Mouse (Mus musculus) adrenal gland, postnatal 36 days (tissue): Measurements from ENCODE around the gene Hivep1. TPM values are rescaled to one million over a fixed set of nuclear protein-coding genes. Genes with fewer than 3 reads are reported as not detected.

Source experiments
- DNase-seq, 2 experiments: peaks; one replicate each; pipeline ENCODE4 v3.0.0; 2021; ENCODE audit warnings: mixed read lengths in 1 of 2
- total RNA-seq, 2 experiments: library from RNA; stranded (reverse); gene quantifications; 2 replicates each; pipeline ENCODE4 v1.2.3; 2021

The Hivep1 gene
- total RNA-seq, 2 experiments from 2014 or later = 21.5 to 29.1 TPM

GRCm38 (mm10) chr13:42112748-42113147 is 60.9 kb downstream of the Hivep1 start:
- DNase-seq = no peak

GRCm38 (mm10) chr13:42113601-42114000 is 61.8 kb downstream of the Hivep1 start:
- DNase-seq = no peak

GRCm38 (mm10) chr13:42116301-42116700 is 64.5 kb downstream of the Hivep1 start:
- no peak for DNase-seq

- DNase-seq = no peak
Observed at GRCm38 (mm10) chr13:42119062-42119461, 67.2 kb downstream of the Hivep1 start.

- no peak for DNase-seq
Observed at GRCm38 (mm10) chr13:42121106-42121776, 69.4 kb downstream of the Hivep1 start.

GRCm38 (mm10) chr13:42121777-42122682 is 70.2 kb downstream of the Hivep1 start:
- DNase-seq = no peak

GRCm38 (mm10) chr13:42144627-42145026 is 92.8 kb downstream of the Hivep1 start:
- no peak for DNase-seq

GRCm38 (mm10) chr13:42149328-42150071 is 97.7 kb downstream of the Hivep1 start:
- no peak for DNase-seq

- DNase-seq = no peak
Observed at GRCm38 (mm10) chr13:42150072-42150450, 98.2 kb downstream of the Hivep1 start.

GRCm38 (mm10) chr13:42150462-42151127 is 98.8 kb downstream of the Hivep1 start:
- no peak for DNase-seq

GRCm38 (mm10) chr13:42158259-42158658 is 106.4 kb downstream of the Hivep1 start:
- DNase-seq = no peak

GRCm38 (mm10) chr13:42159416-42160185 is 107.8 kb downstream of the Hivep1 start:
- DNase-seq = no peak

GRCm38 (mm10) chr13:42170802-42171201 is 119.0 kb downstream of the Hivep1 start:
- no peak for DNase-seq

- DNase-seq = peak; percentile 44 to 53
Observed at GRCm38 (mm10) chr13:42174827-42175420, 123.1 kb downstream of the Hivep1 start.

- DNase-seq = no peak
Observed at GRCm38 (mm10) chr13:42182635-42183034, 130.8 kb downstream of the Hivep1 start.

- DNase-seq = no peak
Observed at GRCm38 (mm10) chr13:42184131-42184530, 132.3 kb downstream of the Hivep1 start.

- DNase-seq = no peak
Observed at GRCm38 (mm10) chr13:42193016-42193415, 141.2 kb downstream of the Hivep1 start.

GRCm38 (mm10) chr13:42195671-42196070 is 143.8 kb downstream of the Hivep1 start:
- peak in 1 of 2 experiments; percentile 16 for DNase-seq

GRCm38 (mm10) chr13:42197656-42198055 is 145.8 kb downstream of the Hivep1 start:
- no peak for DNase-seq

- DNase-seq = no peak
Observed at GRCm38 (mm10) chr13:42213556-42213955, 161.7 kb downstream of the Hivep1 start.

GRCm38 (mm10) chr13:42222401-42222800 is 170.6 kb downstream of the Hivep1 start:
- DNase-seq = no peak
